ENCODE assay signal across 10 mouse cellular contexts in the genomic region with DNA sequence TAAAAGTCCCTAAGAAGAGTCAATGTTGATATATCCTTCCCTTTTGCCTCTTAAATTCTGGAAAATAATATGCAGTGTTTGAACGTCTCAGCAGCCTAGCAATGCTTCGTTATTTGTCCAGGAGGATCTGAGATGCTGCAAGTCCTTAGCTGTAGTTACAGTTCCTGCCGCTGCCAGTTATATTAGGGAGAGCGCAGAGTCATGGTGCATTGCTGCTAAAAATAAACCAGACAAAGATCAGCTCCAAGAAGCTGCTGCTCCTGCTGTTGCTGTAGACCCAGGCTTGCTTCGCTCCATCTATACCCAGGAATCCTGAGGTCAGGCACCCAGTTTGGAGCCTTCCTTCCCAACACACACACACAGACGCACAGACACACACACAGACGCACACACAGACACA.
DNase-seq lines count a peak whose midpoint lies in the region; ATAC-seq and TF ChIP-seq lines count a peak whose summit lies in the region.
"Had no signal": no experiment of that assay in that cellular context is flagged by ENCODE, and none has a peak within 500 bp of the region (broad histone marks: within the 10 kb centered on the region; RNA-seq: fewer than 3 reads in every experiment).

No protein-coding gene starts in this region.

- peak; percentile 31 for TF ChIP-seq CTCF in heart, adult 2 months (IDR thresholded peaks at IDR 0.05)

- H3K9ac ChIP-seq in heart, adult 2 months (ENCODE audit: low read depth, low read length): no peak overlapping the region

- no peaks in the 10 kb centered on the region for H3K27me3 ChIP-seq in heart, adult 2 months (ENCODE audit: control insufficient read depth, insufficient read depth, low read length)

- no peak overlapping the region for H3K27ac ChIP-seq in heart, adult 2 months

- H3K4me1 ChIP-seq in heart, adult 2 months (ENCODE audit: control insufficient read depth, insufficient read depth, low read length): no peaks in the 10 kb centered on the region

- no peak for TF ChIP-seq POLR2A in heart, adult 2 months (IDR thresholded peaks at IDR 0.05; ENCODE audit: insufficient read depth, low read depth, low read length)

- no peaks in the 10 kb centered on the region for H3K79me2 ChIP-seq in heart, adult 2 months (replicated peaks; ENCODE audit: control insufficient read depth, insufficient read depth, low read length)

- H3K36me3 ChIP-seq in heart, adult 2 months (ENCODE audit: control insufficient read depth, insufficient read depth, low read length): no peaks in the 10 kb centered on the region

- no peak for TF ChIP-seq EP300 in heart, adult 2 months (IDR thresholded peaks at IDR 0.05; ENCODE audit: insufficient read depth, low read depth, low read length)

- DNase-seq in heart, adult 2 months: no peak
- no peak for DNase-seq in heart, adult 9 months (ENCODE audit: low spot score in 2 of 2)
- DNase-seq in layer of hippocampus, adult 9-11 months: peak; percentile 28
- DNase-seq in layer of hippocampus, postnatal 10 days (ENCODE audit: low spot score in 2 of 2): no peak
- DNase-seq in brain, adult 2 months (ENCODE audit: low read depth, low spot score): peak; percentile 88
- peak; percentile 51 for DNase-seq in cerebellum, postnatal 14 days
- DNase-seq: spleen, adult 18-20 months; thymus, postnatal 4 days had no signal

- intact Hi-C loops in heart, adult 2 months (cut with DNase I): no loop called here

- 54% methylated on average over 7 of the region's 7 CpGs for WGBS in heart, adult 2 months

- no peak overlapping the region for H3K4me3 ChIP-seq in heart, adult 2 months

- no peak for ATAC-seq in megakaryocyte progenitor cell, adult 5-6 weeks (replicated peaks; ENCODE audit: poor library complexity)
- no peak; the same call in 1 of the 2 replicates for ATAC-seq in granulocyte monocyte progenitor cell, adult 5-6 weeks (replicated peaks; ENCODE audit: poor library complexity, severe bottlenecking)

Comparison
In these comparisons a context has a peak if more than half of its experiments do, and no peak if none do; other contexts are left out.
1. DNase-seq: peak in layer of hippocampus, adult 9-11 months (single experiment), brain, adult 2 months (single experiment) and cerebellum, postnatal 14 days (2 of 2); none in heart, adult 2 months (0 of 2), heart, adult 9 months (0 of 2) and layer of hippocampus, postnatal 10 days (0 of 2).